Mouse (Mus musculus): ENCODE measurements around the gene Scaf1. TPM values are rescaled to one million over a fixed set of nuclear protein-coding genes. Genes with fewer than 3 reads are reported as not detected.

Scaf1 gene
- total and polyA plus RNA-seq, 3 experiments, result 17.7 to 81.5 (median 34.4) TPM

GRCm38 (mm10) chr7:44999753-45000152 is 16.4 kb downstream of the Scaf1 start:
- no peak for DNase-seq (ENCODE audit: low read depth, low spot score)
- Histone ChIP-seq H3K36me3 (ENCODE audit: control insufficient read depth in 1 of 2, insufficient read depth in 2 of 2, low read length in 2 of 2) (peaks cover 1 to 9% of the 10 kb centered on the region in 2 experiments; a peak in 2 of 4 replicates), H3K4me3 (ENCODE audit: control insufficient read depth in 1 of 2, insufficient read depth in 1 of 2, low read depth in 2 of 2, low read length in 2 of 2) (no peak overlapping the region), H3K27me3 (ENCODE audit: control insufficient read depth in 1 of 2, insufficient read depth in 2 of 2, low read length in 2 of 2) (no peaks in the 10 kb centered on the region), H3K9me3 (replicated peaks; ENCODE audit: insufficient read depth, low read length) (no peaks in the 10 kb centered on the region), H3K79me2 (ENCODE audit: control insufficient read depth, insufficient read depth, low read length, poor library complexity) (peaks cover 22% of the 10 kb centered on the region), H3K27ac (ENCODE audit: control insufficient read depth, low read depth, low read length) (no peak overlapping the region), H3K9ac (ENCODE audit: control insufficient read depth, low read depth, low read length, poor library complexity, severe bottlenecking) (peak overlapping the region; percentile 51), H3K4me1 (ENCODE audit: control insufficient read depth in 1 of 2, insufficient read depth in 2 of 2, low read length in 2 of 2) (no peaks in the 10 kb centered on the region)
- no peak for TF ChIP-seq SIN3A (IDR thresholded peaks at IDR 0.05; ENCODE audit: low read length)
- TF ChIP-seq CHD2 (IDR thresholded peaks at IDR 0.05; ENCODE audit: low read length), result no peak
- TF ChIP-seq NRF1 (IDR thresholded peaks at IDR 0.05; ENCODE audit: insufficient read depth, low read depth, low read length, poor library complexity, severe bottlenecking), result no peak
- no peak for TF ChIP-seq MAFK (IDR thresholded peaks at IDR 0.05; ENCODE audit: borderline replicate concordance, low read depth, low read length)
- TF ChIP-seq POLR2AphosphoS5 (IDR thresholded peaks at IDR 0.05; ENCODE audit: borderline replicate concordance, low read depth, low read length), result no peak
- TF ChIP-seq HCFC1 (IDR thresholded peaks at IDR 0.05; ENCODE audit: low read depth, low read length), result no peak
- TF ChIP-seq ZMIZ1 (IDR thresholded peaks at IDR 0.05; ENCODE audit: low read depth, low read length), result no peak
- no peak for TF ChIP-seq RAD21 (IDR thresholded peaks at IDR 0.05; ENCODE audit: low read depth, low read length)
- TF ChIP-seq KAT2A (conservative IDR thresholded peaks at IDR 0.05; ENCODE audit: low read depth, low read length), result no peak

GRCm38 (mm10) chr7:44998501-44998955 is 17.6 kb downstream of the Scaf1 start, which contains the start of gene Bcl2l12:
Bcl2l12 (minus strand) TSS chr7:44998712.
- Histone ChIP-seq H3K9me3 (replicated peaks; ENCODE audit: insufficient read depth, low read length) (no peaks in the 10 kb centered on the region), H3K36me3 (ENCODE audit: control insufficient read depth in 1 of 2, insufficient read depth in 2 of 2, low read length in 2 of 2) (peaks cover 1 to 9% of the 10 kb centered on the region in 2 experiments; a peak in 2 of 4 replicates), H3K79me2 (ENCODE audit: control insufficient read depth, insufficient read depth, low read length, poor library complexity) (peaks cover 22% of the 10 kb centered on the region), H3K27ac (ENCODE audit: control insufficient read depth, low read depth, low read length) (peak within 1 kb of the TSS; percentile 98), H3K9ac (ENCODE audit: control insufficient read depth, low read depth, low read length, poor library complexity, severe bottlenecking) (peak within 1 kb of the TSS; percentile 91), H3K27me3 (ENCODE audit: control insufficient read depth in 1 of 2, insufficient read depth in 2 of 2, low read length in 2 of 2) (no peaks in the 10 kb centered on the region), H3K4me1 (ENCODE audit: control insufficient read depth in 1 of 2, insufficient read depth in 2 of 2, low read length in 2 of 2) (no peaks in the 10 kb centered on the region), H3K4me3 (ENCODE audit: control insufficient read depth in 1 of 2, insufficient read depth in 1 of 2, low read depth in 2 of 2, low read length in 2 of 2) (peak within 1 kb of the TSS; percentile 53 to 79)
- 0 out of 2 replicates have a peak, but pooled peaks have one; percentile 28 for TF ChIP-seq POLR2AphosphoS2 (IDR thresholded peaks at IDR 0.05; ENCODE audit: low read length)
- no peak for TF ChIP-seq RAD21 (IDR thresholded peaks at IDR 0.05; ENCODE audit: low read depth, low read length)
- peak; percentile 65 for DNase-seq (ENCODE audit: low read depth, low spot score)

- no peaks in the 10 kb centered on the region for H3K9me3 ChIP-seq (replicated peaks; ENCODE audit: insufficient read depth, low read length)
- peak overlapping the region; percentile 91 for H3K9ac ChIP-seq (ENCODE audit: control insufficient read depth, low read depth, low read length, poor library complexity, severe bottlenecking)
- H3K27me3 ChIP-seq (ENCODE audit: control insufficient read depth in 1 of 2, insufficient read depth in 2 of 2, low read length in 2 of 2), result no peaks in the 10 kb centered on the region
- H3K36me3 ChIP-seq (ENCODE audit: control insufficient read depth in 1 of 2, insufficient read depth in 2 of 2, low read length in 2 of 2), result peaks cover 0 to 9% of the 10 kb centered on the region in 2 experiments; a peak in 2 of 4 replicates
- peaks cover 22% of the 10 kb centered on the region for H3K79me2 ChIP-seq (ENCODE audit: control insufficient read depth, insufficient read depth, low read length, poor library complexity)
- DNase-seq (ENCODE audit: low read depth, low spot score), result no peak
- peak overlapping the region; percentile 53 to 79 for H3K4me3 ChIP-seq (ENCODE audit: control insufficient read depth in 1 of 2, insufficient read depth in 1 of 2, low read depth in 2 of 2, low read length in 2 of 2)
- TF ChIP-seq SIN3A (IDR thresholded peaks at IDR 0.05; ENCODE audit: low read length) (0 out of 2 replicates have a peak, but pooled peaks have one; percentile 15), MYC (IDR thresholded peaks at IDR 0.05; ENCODE audit: low read depth, low read length) (0 out of 2 replicates have a peak, but pooled peaks have one; percentile 6), ELF1 (IDR thresholded peaks at IDR 0.05; ENCODE audit: low read depth, low read length) (0 out of 2 replicates have a peak, but pooled peaks have one; percentile 5), MAZ (IDR thresholded peaks at IDR 0.05; ENCODE audit: low read depth, low read length) (no peak), UBTF (IDR thresholded peaks at IDR 0.05; ENCODE audit: borderline replicate concordance, insufficient read depth, low read depth, low read length) (0 out of 2 replicates have a peak, but pooled peaks have one; percentile 6), CHD1 (IDR thresholded peaks at IDR 0.05; ENCODE audit: low read depth, low read length) (0 out of 2 replicates have a peak, but pooled peaks have one; percentile 94), SMC3 (IDR thresholded peaks at IDR 0.05; ENCODE audit: low read depth, low read length) (no peak)
- H3K4me1 ChIP-seq (ENCODE audit: control insufficient read depth in 1 of 2, insufficient read depth in 2 of 2, low read length in 2 of 2), result no peaks in the 10 kb centered on the region
- H3K27ac ChIP-seq (ENCODE audit: control insufficient read depth, low read depth, low read length), result peak overlapping the region; percentile 98
Observed at GRCm38 (mm10) chr7:44997940-44998428, 18.2 kb downstream of the Scaf1 start.

All from MEL (cell line).